Mouse (Mus musculus) kidney, postnatal 0 days (tissue): ENCODE data around the gene Ttpal. TPM values are rescaled to one million over a fixed set of nuclear protein-coding genes. Genes with fewer than 3 reads are reported as not detected.
A peak's percentile ranks its signal among the peaks of the same experiment; 100 is the strongest.

ENCODE experiments used
- ATAC-seq: fragments of 200-750 bp; cut with Nextera tagmentation; replicated peaks from 2 replicates; pipeline ENCODE4 v1.8.0; 2017; ENCODE audit warnings: low read depth, moderate number of reproducible peaks, moderate TSS enrichment, moderate library complexity; ENCODE audit not compliant: low FRiP score
- DNase-seq: peaks from one replicate; pipeline ENCODE4 v3.0.0-alpha.2; 2016; ENCODE audit warnings: low spot score
- H3K27ac ChIP-seq: fragments of 300-500 bp; sonication (generic); 2 replicates; pipeline ENCODE4 v1.5.1; 2014; ENCODE audit warnings: mild to moderate bottlenecking
- H3K27me3 ChIP-seq: fragments of 300-500 bp; sonication (generic); 2 replicates; pipeline ENCODE4 v1.6.1; 2014; ENCODE audit warnings: low read length, mixed read lengths; ENCODE audit not compliant: insufficient read depth
- H3K36me3 ChIP-seq: fragments of 300-500 bp; sonication (generic); 2 replicates; pipeline ENCODE4 v1.6.1; 2014; ENCODE audit warnings: low read length, mixed read lengths; ENCODE audit not compliant: insufficient read depth
- H3K4me1 ChIP-seq: fragments of 300-500 bp; sonication (generic); replicated peaks from 2 replicates; pipeline ENCODE4 v1.6.1; 2014; ENCODE audit warnings: antibody characterized with exemption, low read length, mixed read lengths; ENCODE audit not compliant: insufficient read depth
- H3K4me2 ChIP-seq: fragments of 300-500 bp; sonication (generic); 2 replicates; pipeline ENCODE4 v1.6.1; 2014; ENCODE audit warnings: mild to moderate bottlenecking, low read length, moderate library complexity, mixed read lengths
- H3K4me3 ChIP-seq: fragments of 300-500 bp; sonication (generic); replicated peaks from 2 replicates; pipeline ENCODE4 v1.5.1; 2014; ENCODE audit warnings: low read depth, low read length
- H3K9ac ChIP-seq: fragments of 300-500 bp; sonication (generic); 2 replicates; pipeline ENCODE4 v1.6.1; 2014; ENCODE audit warnings: low read depth, low read length
- H3K9me3 ChIP-seq: fragments of 300-500 bp; sonication (generic); replicated peaks from 2 replicates; pipeline ENCODE4 v1.6.1; 2016; ENCODE audit warnings: low read length, inconsistent platforms, mixed read lengths
- CTCF ChIP-seq: IDR thresholded peaks from 2 replicates; pipeline ENCODE4 v1.5.1; 2016; ENCODE audit warnings: antibody characterized with exemption, low read depth, mild to moderate bottlenecking, moderate library complexity
- WGBS: fragments of 180-500 bp; shearing (Covaris S2); extraction: QIAGEN DNeasy Blood & Tissue Kit; methylation state at CpG from one replicate; pipeline ENCODE4 v1.1.7; 2014; 5-methylcytosine and 5-hydroxymethylcytosine counted together
- polyA plus RNA-seq: library from polyadenylated mRNA; unstranded; fragments of >200 nt; fragmentation: Nextera tagmentation; extraction: Ambion mirVana; gene quantifications from 2 replicates; pipeline ENCODE4 v1.2.1, GENCODE M21; 2015

The Ttpal gene
- polyA plus RNA-seq, 1 experiment from 2014 or later = 18.1 TPM

GRCm38 (mm10) chr2:163657486-163657885 lies 55.4 kb downstream of the Ttpal start:
- H3K4me3 ChIP-seq = no peak overlapping the region
- no peak overlapping the region for H3K27ac ChIP-seq
- peaks cover 16% of the 10 kb centered on the region for H3K4me1 ChIP-seq
- WGBS = 79% methylated on average over 2 of the region's 2 CpGs
- no peak for TF ChIP-seq CTCF
- H3K27me3 ChIP-seq = no peaks in the 10 kb centered on the region
- DNase-seq (no peak), ATAC-seq (no peak)
- H3K9me3 ChIP-seq = no peaks in the 10 kb centered on the region
- no peak overlapping the region for H3K9ac ChIP-seq
- no peak overlapping the region for H3K4me2 ChIP-seq
- no peaks in the 10 kb centered on the region for H3K36me3 ChIP-seq

- TF ChIP-seq CTCF = no peak
- under 1% methylated on average over 71 of the region's 71 CpGs for WGBS
- Histone ChIP-seq H3K4me2 (peak within 1 kb of the TSS; percentile 63), H3K27me3 (no peaks in the 10 kb centered on the region), H3K9me3 (no peaks in the 10 kb centered on the region), H3K4me1 (peaks cover 21% of the 10 kb centered on the region), H3K4me3 (peak within 1 kb of the TSS; percentile 87), H3K9ac (peak within 1 kb of the TSS; percentile 76), H3K27ac (peak within 1 kb of the TSS; percentile 82), H3K36me3 (no peaks in the 10 kb centered on the region)
- peak; percentile 80 for ATAC-seq
- DNase-seq = peak; percentile 89
Measured at GRCm38 (mm10) chr2:163657975-163658886, 56.1 kb downstream of the Ttpal start, which contains the start of gene Pkig. Gene Pkig, plus strand, starts transcription at chr2:163658386.

GRCm38 (mm10) chr2:163658941-163659340 lies 56.8 kb downstream of the Ttpal start:
- Histone ChIP-seq H3K27ac (peak overlapping the region; percentile 82), H3K36me3 (no peaks in the 10 kb centered on the region), H3K27me3 (no peaks in the 10 kb centered on the region), H3K9ac (peak overlapping the region; percentile 76), H3K4me1 (peaks cover 21% of the 10 kb centered on the region), H3K4me2 (peak overlapping the region; percentile 63), H3K4me3 (peak overlapping the region; percentile 87), H3K9me3 (no peaks in the 10 kb centered on the region)
- no peak for TF ChIP-seq CTCF
- ATAC-seq = no peak
- under 1% methylated on average over 8 of the region's 8 CpGs for WGBS
- DNase-seq = peak; percentile 41

- H3K9me3 ChIP-seq = no peaks in the 10 kb centered on the region
- H3K4me1 ChIP-seq = peaks cover 21% of the 10 kb centered on the region
- WGBS = 75% methylated on average over 12 of the region's 12 CpGs
- H3K9ac ChIP-seq = peak overlapping the region; percentile 76; the same call in 1 of the 2 replicates
- H3K4me3 ChIP-seq = peak overlapping the region; percentile 87
- DNase-seq (no peak), ATAC-seq (no peak)
- H3K36me3 ChIP-seq = no peaks in the 10 kb centered on the region
- no peak for TF ChIP-seq CTCF
- peak overlapping the region; percentile 63 for H3K4me2 ChIP-seq
- no peaks in the 10 kb centered on the region for H3K27me3 ChIP-seq
- 0 out of 2 replicates have a peak overlapping the region, but pooled peaks have one; percentile 82 for H3K27ac ChIP-seq
Measured at GRCm38 (mm10) chr2:163659431-163659830, 57.3 kb downstream of the Ttpal start.

GRCm38 (mm10) chr2:163660103-163660701 lies 58.1 kb downstream of the Ttpal start:
- no peak overlapping the region for H3K9ac ChIP-seq
- 57% methylated on average over 5 of the region's 5 CpGs for WGBS
- H3K36me3 ChIP-seq = no peaks in the 10 kb centered on the region
- peak overlapping the region; percentile 70; the same call in 1 of the 2 replicates for H3K27ac ChIP-seq
- ATAC-seq = no peak
- no peaks in the 10 kb centered on the region for H3K9me3 ChIP-seq
- H3K4me3 ChIP-seq = no peak overlapping the region
- H3K4me2 ChIP-seq = no peak overlapping the region
- H3K4me1 ChIP-seq = peaks cover 21% of the 10 kb centered on the region
- no peak for DNase-seq
- no peaks in the 10 kb centered on the region for H3K27me3 ChIP-seq
- no peak for TF ChIP-seq CTCF

- 29% methylated on average over 6 of the region's 6 CpGs for WGBS
- peak; percentile 92 for DNase-seq
- Histone ChIP-seq H3K9ac (no peak overlapping the region), H3K9me3 (no peaks in the 10 kb centered on the region), H3K36me3 (no peaks in the 10 kb centered on the region), H3K4me3 (no peak overlapping the region), H3K4me2 (0 out of 2 replicates have a peak overlapping the region, but pooled peaks have one; percentile 28), H3K4me1 (peaks cover 21% of the 10 kb centered on the region), H3K27ac (peak overlapping the region; percentile 70), H3K27me3 (no peaks in the 10 kb centered on the region)
- peak; percentile 76 for ATAC-seq
- TF ChIP-seq CTCF = no peak
Measured at GRCm38 (mm10) chr2:163661371-163661850, 59.3 kb downstream of the Ttpal start.
